Mouse (Mus musculus): Measurements from ENCODE around the gene Fam71a. TPM values are rescaled to one million over a fixed set of nuclear protein-coding genes. Genes with fewer than 3 reads are reported as not detected.

Gene Fam71a
- polyA plus RNA-seq, 1 experiment from 2014 or later, result not detected

Other genes starting within 250 kb of the Fam71a start
- 37.4 and 42.2 TPM in 2 replicates for gene Angel2, start 239.7 kb downstream of the Fam71a start, polyA plus RNA-seq (2015; fragmentation: Nextera tagmentation; extraction: Ambion mirVana)
- gene Vash2, start 185.5 kb downstream of the Fam71a start, polyA plus RNA-seq (2015; fragmentation: Nextera tagmentation; extraction: Ambion mirVana), result 73.4 and 86.4 TPM in 2 replicates
- gene Flvcr1, start 138.7 kb downstream of the Fam71a start, polyA plus RNA-seq (2015; fragmentation: Nextera tagmentation; extraction: Ambion mirVana), result 7.5 and 8.1 TPM in 2 replicates
- not detected in 2 replicates for gene Spata45, start 128.2 kb downstream of the Fam71a start, polyA plus RNA-seq (2015; fragmentation: Nextera tagmentation; extraction: Ambion mirVana)
- gene Tatdn3, start 101.9 kb downstream of the Fam71a start, polyA plus RNA-seq (2015; fragmentation: Nextera tagmentation; extraction: Ambion mirVana), result 14.4 and 16.0 TPM in 2 replicates
- 4.6 and 7.6 TPM in 2 replicates for gene Nsl1, start 101.8 kb downstream of the Fam71a start, polyA plus RNA-seq (2015; fragmentation: Nextera tagmentation; extraction: Ambion mirVana)
- 3.5 and 3.6 TPM in 2 replicates for gene Batf3, start 67.0 kb downstream of the Fam71a start, polyA plus RNA-seq (2015; fragmentation: Nextera tagmentation; extraction: Ambion mirVana)
- 1.8 and 1.9 TPM in 2 replicates for gene Atf3, start 53.2 kb upstream of the Fam71a start, polyA plus RNA-seq (2015; fragmentation: Nextera tagmentation; extraction: Ambion mirVana)
- gene Nenf, start 153.4 kb upstream of the Fam71a start, polyA plus RNA-seq (2015; fragmentation: Nextera tagmentation; extraction: Ambion mirVana), result 125 and 158 TPM in 2 replicates
- gene Tmem206, start 161.1 kb upstream of the Fam71a start, polyA plus RNA-seq (2015; fragmentation: Nextera tagmentation; extraction: Ambion mirVana), result 29.8 and 30.6 TPM in 2 replicates
- gene Ppp2r5a, start 238.5 kb upstream of the Fam71a start, polyA plus RNA-seq (2015; fragmentation: Nextera tagmentation; extraction: Ambion mirVana), result 8.7 and 11.9 TPM in 2 replicates